In genomic region chr4:132299849-132300248, GRCm38 (mm10) we compare ENCODE assay signal across 16 mouse cellular contexts. TPM values are rescaled to one million over a fixed set of nuclear protein-coding genes. Genes with fewer than 3 reads are reported as not detected.
A peak's percentile ranks its signal among the peaks of the same experiment; 100 is the strongest.
DNase-seq lines count a peak whose midpoint lies in the region; TF ChIP-seq lines count a peak whose summit lies in the region.
"Had no signal": no experiment of that assay in that cellular context is flagged by ENCODE, and none has a peak within 500 bp of the region (broad histone marks: within the 10 kb centered on the region; RNA-seq: fewer than 3 reads in every experiment).

No protein-coding gene starts in this region.

- H3K36me3 ChIP-seq in CH12.LX (replicated peaks in 1 of 2; ENCODE audit: control insufficient read depth in 1 of 2, insufficient read depth in 1 of 2, low read length in 1 of 2): peaks cover 0 to 7% of the 10 kb centered on the region in 2 experiments

- no peaks in the 10 kb centered on the region for H3K79me2 ChIP-seq in CH12.LX (replicated peaks; ENCODE audit: control insufficient read depth, extremely low read depth, insufficient read depth, poor library complexity, severe bottlenecking)

- H3K27ac ChIP-seq in CH12.LX (ENCODE audit: insufficient read depth, low read depth): peak overlapping the region; percentile 63

- H3K4me2 ChIP-seq in CH12.LX (ENCODE audit: insufficient read depth, low read depth, poor library complexity, severe bottlenecking): peak overlapping the region; percentile 52; the same call in 1 of the 2 replicates

- no peak for DNase-seq in CH12.LX (ENCODE audit: extremely low read depth)
- no peak for DNase-seq in layer of hippocampus, adult 8-10 months (ENCODE audit: low spot score in 2 of 2)
- DNase-seq: adrenal gland, adult 2 months; adrenal gland, adult 8-10 months; adrenal gland, postnatal 10 days; adrenal gland, postnatal 25 days; adrenal gland, postnatal 36 days; B cell, adult 2 months; cerebellum, adult 11 months; cerebellum, adult 11-12 months; cerebellum, adult 18-20 months; cerebellum, adult 2 months; cerebellum, adult 8-10 months had no signal

- TF ChIP-seq RAD21 in CH12.LX (IDR thresholded peaks at IDR 0.05; ENCODE audit: low read depth, low read length): no peak

- no peak for TF ChIP-seq POLR2A in CH12.LX (IDR thresholded peaks at IDR 0.05; ENCODE audit: low read depth, low read length)

- no peak for TF ChIP-seq CTCF in CH12.LX (conservative IDR thresholded peaks at IDR 0.05 in 1 of 2, IDR thresholded peaks at IDR 0.05 in 1 of 2; ENCODE audit: low read depth in 2 of 2, low read length in 2 of 2)

- peak; percentile 85 for TF ChIP-seq EP300 in CH12.LX (IDR thresholded peaks at IDR 0.05; ENCODE audit: low read length)

- no peaks in the 10 kb centered on the region for H3K9me3 ChIP-seq in CH12.LX (replicated peaks; ENCODE audit: low read length)
- H3K9me3 ChIP-seq: G1E had no signal

- no peak overlapping the region for H3K4me3 ChIP-seq in CH12.LX (replicated peaks in 1 of 3; ENCODE audit: low read depth in 2 of 3, low read length in 2 of 3, poor library complexity in 1 of 3)

- H3K4me1 ChIP-seq in CH12.LX (ENCODE audit: control insufficient read depth in 1 of 2, insufficient read depth in 2 of 2): peaks cover 10 to 26% of the 10 kb centered on the region in 2 experiments

- no peaks in the 10 kb centered on the region for H3K27me3 ChIP-seq in CH12.LX (replicated peaks)
- H3K27me3 ChIP-seq: Patski had no signal

- in situ Hi-C loops in CH12.LX (cut with MboI; ENCODE audit: low pct_ligation_motif_present, low pct_unique_long_range_greater_than_20kb, low sequenced_read_pairs): loop anchor here (5.0 to 25.0 kb wide), 3 partner anchors 37 to 212 kb away; partner anchors contain the start of genes Phactr4 and Sesn2

- H3K9ac ChIP-seq in CH12.LX (ENCODE audit: insufficient read depth, low read depth): no peak overlapping the region

- dilution Hi-C loops in CH12.LX (cut with MboI; ENCODE audit: extremely low pct_ligation_motif_present, extremely low pct_unique_long_range_greater_than_20kb, low sequenced_read_pairs): no loop called here

TF ChIP-seq in CH12.LX, 34 proteins besides CTCF, POLR2A, EP300 and RAD21:
- peak; percentile 93 for TF ChIP-seq JUN (IDR thresholded peaks at IDR 0.05; ENCODE audit: insufficient read depth, low read depth, low read length)
- TF ChIP-seq ETS1 (conservative IDR thresholded peaks at IDR 0.05; ENCODE audit: low read depth, low read length): peak; percentile 84
- no peak for TF ChIP-seq ZC3H11A (IDR thresholded peaks at IDR 0.05; ENCODE audit: low read depth, low read length)
- no peak for TF ChIP-seq KAT2A (IDR thresholded peaks at IDR 0.05; ENCODE audit: insufficient replicate concordance, low read length)
- no peak for TF ChIP-seq MAFK (IDR thresholded peaks at IDR 0.05; ENCODE audit: insufficient replicate concordance, low read length)
- TF ChIP-seq USF1 (IDR thresholded peaks at IDR 0.05; ENCODE audit: low read depth, low read length): no peak
- peak; percentile 63; the same call in 1 of the 2 replicates for TF ChIP-seq MEF2A (IDR thresholded peaks at IDR 0.05; ENCODE audit: borderline replicate concordance, low read depth, low read length)
- TF ChIP-seq CHD1 (IDR thresholded peaks at IDR 0.05; ENCODE audit: low read depth, low read length): no peak
- TF ChIP-seq ZNF384 (IDR thresholded peaks at IDR 0.05; ENCODE audit: low read depth, low read length): no peak
- TF ChIP-seq TCF12 (IDR thresholded peaks at IDR 0.05; ENCODE audit: low read depth, low read length): peak; percentile 63; the same call in 1 of the 2 replicates
- TF ChIP-seq MAX (IDR thresholded peaks at IDR 0.05; ENCODE audit: low read length): no peak; the same call in 1 of the 2 replicates
- no peak; the same call in 1 of the 2 replicates for TF ChIP-seq RCOR1 (conservative IDR thresholded peaks at IDR 0.05; ENCODE audit: low read depth, low read length)
- TF ChIP-seq TBP (conservative IDR thresholded peaks at IDR 0.05; ENCODE audit: low read depth, low read length): 0 out of 2 replicates have a peak, but pooled peaks have one; percentile 44
- TF ChIP-seq HCFC1 (IDR thresholded peaks at IDR 0.05; ENCODE audit: low read depth, low read length): no peak
- no peak for TF ChIP-seq UBTF (IDR thresholded peaks at IDR 0.05; ENCODE audit: low read depth, low read length)
- TF ChIP-seq PAX5 (IDR thresholded peaks at IDR 0.05; ENCODE audit: low read length): no peak
- TF ChIP-seq IRF4 (IDR thresholded peaks at IDR 0.05; ENCODE audit: low read depth, low read length): peak; percentile 23; the same call in 1 of the 2 replicates
- peak; percentile 90 for TF ChIP-seq JUND (conservative IDR thresholded peaks at IDR 0.05; ENCODE audit: low read depth, low read length)
- TF ChIP-seq NELFE (IDR thresholded peaks at IDR 0.05; ENCODE audit: low read depth, low read length): 0 out of 2 replicates have a peak, but pooled peaks have one; percentile 25
- no peak for TF ChIP-seq ELF1 (IDR thresholded peaks at IDR 0.05; ENCODE audit: low read depth, low read length)
- TF ChIP-seq MYC (IDR thresholded peaks at IDR 0.05; ENCODE audit: low read depth, low read length): peak; percentile 17; the same call in 1 of the 2 replicates

RNA-seq across cellular contexts. Expression of gene Rab42, which starts 3.3 kb away (rescaled TPM):
- total RNA-seq in CH12.LX (2012; rRNA removed): 0.38 and 0.51 TPM in 2 replicates
- total RNA-seq in CH12.LX (2014; rRNA removed): not detected in 2 replicates
- polyA plus RNA-seq in CH12.LX (2012; ENCODE audit: insufficient read length, low read depth): 0.31 TPM in 1 of 2 replicates, not detected in the other
- total RNA-seq in layer of hippocampus, adult 8-10 months (2022): 1 to 10 TPM; 1.4 to 2.8 (median 1.9) TPM
- total RNA-seq: G1E had no signal
- polyA plus RNA-seq: activated CD4-positive, CD25-positive, alpha-beta regulatory T cell, adult 4 months; Patski had no signal

RNA-seq across cellular contexts. Expression of gene Taf12, which starts 25.7 kb away (rescaled TPM):
- total RNA-seq in CH12.LX (2012; rRNA removed): 29.8 and 40.2 TPM in 2 replicates
- total RNA-seq in CH12.LX (2014; rRNA removed): 74.7 and 86.1 TPM in 2 replicates
- 47.8 and 53.5 TPM in 2 replicates for polyA plus RNA-seq in CH12.LX (2012; ENCODE audit: insufficient read length, low read depth)
- 10 to 100 TPM; 20.6 to 27.9 (median 24.9) TPM for total RNA-seq in layer of hippocampus, adult 8-10 months (2022)

RNA-seq across cellular contexts. Expression of gene Trnau1ap, which starts 29.5 kb away (rescaled TPM):
- total RNA-seq in CH12.LX (2012; rRNA removed) (71.5 and 86.5 TPM in 2 replicates), CH12.LX (2014; rRNA removed) (70.6 and 80.5 TPM in 2 replicates)
- polyA plus RNA-seq in CH12.LX (2012; ENCODE audit: insufficient read length, low read depth): 60.7 and 64.4 TPM in 2 replicates
- total RNA-seq in layer of hippocampus, adult 8-10 months (2022): 10 to 100 TPM; 21.9 to 27.1 (median 24.0) TPM

RNA-seq across cellular contexts. Expression of gene Gmeb1, which starts 38.4 kb away (rescaled TPM):
- total RNA-seq in CH12.LX (2012; rRNA removed) (8.8 and 9.0 TPM in 2 replicates), CH12.LX (2014; rRNA removed) (7.9 and 8.2 TPM in 2 replicates)
- 18.0 and 19.3 TPM in 2 replicates for polyA plus RNA-seq in CH12.LX (2012; ENCODE audit: insufficient read length, low read depth)
- 10 to 100 TPM; 23.9 to 25.1 (median 24.5) TPM for total RNA-seq in layer of hippocampus, adult 8-10 months (2022)

RNA-seq across cellular contexts. Expression of gene Rcc1, which starts 53.6 kb away (rescaled TPM):
- 93.6 and 126 TPM in 2 replicates for total RNA-seq in CH12.LX (2012; rRNA removed)
- total RNA-seq in CH12.LX (2014; rRNA removed): 148 and 150 TPM in 2 replicates
- polyA plus RNA-seq in CH12.LX (2012; ENCODE audit: insufficient read length, low read depth): 149 and 170 TPM in 2 replicates
- 10 to 100 TPM; 10.0 to 12.4 (median 11.0) TPM for total RNA-seq in layer of hippocampus, adult 8-10 months (2022)
